Mouse (Mus musculus): Measurements from ENCODE around the gene Usp15. TPM values are rescaled to one million over a fixed set of nuclear protein-coding genes. Genes with fewer than 3 reads are reported as not detected.

The Usp15 gene
- polyA plus RNA-seq, 1 experiment from 2014 or later = 84.6 TPM

GRCm38 (mm10) chr10:123159316-123159715 is 37.5 kb downstream of the Usp15 start:
- DNase-seq (ENCODE audit: extremely low spot score, low spot score) = no peak
- H3K36me3 ChIP-seq (replicated peaks) = peaks cover 59% of the 10 kb centered on the region
- WGBS = 90% methylated on average over 7 of the region's 7 CpGs

DNA sequence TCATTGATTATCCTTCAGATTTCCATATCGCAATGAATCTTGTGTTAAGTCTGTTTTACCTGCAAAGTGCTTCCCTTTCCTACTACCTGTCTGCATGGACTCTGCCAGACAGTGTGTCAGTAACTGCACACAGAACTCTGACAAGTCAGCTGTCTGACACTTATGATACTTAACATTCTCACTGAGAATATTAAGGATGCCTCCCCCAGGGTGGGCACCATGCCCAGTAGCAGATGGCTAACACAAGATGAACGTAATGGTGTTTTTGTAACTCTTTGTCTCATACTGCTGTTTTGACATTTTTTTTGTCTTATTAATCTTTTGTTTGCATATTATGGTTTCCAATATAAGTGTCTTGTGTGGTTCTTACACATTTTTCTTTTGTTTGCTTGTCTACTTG is 40.4 kb downstream of the Usp15 start:
- Histone ChIP-seq H3K27ac (no peak overlapping the region), H3K27me3 (ENCODE audit: poor library complexity, severe bottlenecking) (no peaks in the 10 kb centered on the region), H3K36me3 (replicated peaks) (peaks cover 55% of the 10 kb centered on the region), H3K4me3 (no peak overlapping the region), H3K9me3 (no peaks in the 10 kb centered on the region), H3K4me1 (no peaks in the 10 kb centered on the region)
- no peak for DNase-seq (ENCODE audit: extremely low spot score, low spot score)
- WGBS = 92% methylated on average over 2 of the region's 2 CpGs

More at GRCm38 (mm10) chr10:123159316-123159715, 37.5 kb downstream of the Usp15 start:
- H3K27me3 ChIP-seq (ENCODE audit: poor library complexity, severe bottlenecking) = no peaks in the 10 kb centered on the region
- H3K27ac ChIP-seq = no peak overlapping the region
- no peaks in the 10 kb centered on the region for H3K4me1 ChIP-seq
- H3K4me3 ChIP-seq = no peak overlapping the region
- H3K9me3 ChIP-seq = no peaks in the 10 kb centered on the region

DNA sequence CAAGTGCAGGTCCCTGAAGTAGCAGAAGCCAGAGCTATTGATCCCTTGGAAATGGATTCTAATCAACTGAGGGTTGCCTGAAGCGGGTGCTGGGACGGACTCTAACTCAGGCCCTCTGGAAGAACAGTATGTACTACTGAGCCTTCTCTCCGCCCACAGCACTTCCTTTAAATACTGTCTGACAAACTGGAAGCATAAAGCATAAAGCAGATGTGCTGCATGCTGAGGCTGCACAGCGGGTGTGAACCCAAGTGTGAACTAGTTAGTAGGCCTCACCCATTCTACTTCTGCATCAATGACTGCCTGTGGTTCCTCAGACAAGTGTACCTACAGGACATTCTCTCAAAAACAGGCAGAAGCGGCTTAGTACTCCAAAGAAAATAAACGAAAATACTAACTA is 41.0 kb downstream of the Usp15 start:
- no peak overlapping the region for H3K4me3 ChIP-seq
- H3K9me3 ChIP-seq = no peaks in the 10 kb centered on the region
- H3K27ac ChIP-seq = no peak overlapping the region
- 91% methylated on average over 6 of the region's 6 CpGs for WGBS
- H3K27me3 ChIP-seq (ENCODE audit: poor library complexity, severe bottlenecking) = no peaks in the 10 kb centered on the region
- peaks cover 56% of the 10 kb centered on the region for H3K36me3 ChIP-seq (replicated peaks)
- no peaks in the 10 kb centered on the region for H3K4me1 ChIP-seq
- no peak for DNase-seq (ENCODE audit: extremely low spot score, low spot score)

GRCm38 (mm10) chr10:123153321-123153720 is 43.5 kb downstream of the Usp15 start:
- H3K36me3 ChIP-seq (replicated peaks) = peaks cover 43% of the 10 kb centered on the region
- H3K4me3 ChIP-seq = no peak overlapping the region
- DNase-seq (ENCODE audit: extremely low spot score, low spot score) = no peak
- no peak overlapping the region for H3K27ac ChIP-seq
- no peaks in the 10 kb centered on the region for H3K4me1 ChIP-seq
- no peaks in the 10 kb centered on the region for H3K9me3 ChIP-seq
- 92% methylated on average over 2 of the region's 2 CpGs for WGBS
- H3K27me3 ChIP-seq (ENCODE audit: poor library complexity, severe bottlenecking) = no peaks in the 10 kb centered on the region

DNA sequence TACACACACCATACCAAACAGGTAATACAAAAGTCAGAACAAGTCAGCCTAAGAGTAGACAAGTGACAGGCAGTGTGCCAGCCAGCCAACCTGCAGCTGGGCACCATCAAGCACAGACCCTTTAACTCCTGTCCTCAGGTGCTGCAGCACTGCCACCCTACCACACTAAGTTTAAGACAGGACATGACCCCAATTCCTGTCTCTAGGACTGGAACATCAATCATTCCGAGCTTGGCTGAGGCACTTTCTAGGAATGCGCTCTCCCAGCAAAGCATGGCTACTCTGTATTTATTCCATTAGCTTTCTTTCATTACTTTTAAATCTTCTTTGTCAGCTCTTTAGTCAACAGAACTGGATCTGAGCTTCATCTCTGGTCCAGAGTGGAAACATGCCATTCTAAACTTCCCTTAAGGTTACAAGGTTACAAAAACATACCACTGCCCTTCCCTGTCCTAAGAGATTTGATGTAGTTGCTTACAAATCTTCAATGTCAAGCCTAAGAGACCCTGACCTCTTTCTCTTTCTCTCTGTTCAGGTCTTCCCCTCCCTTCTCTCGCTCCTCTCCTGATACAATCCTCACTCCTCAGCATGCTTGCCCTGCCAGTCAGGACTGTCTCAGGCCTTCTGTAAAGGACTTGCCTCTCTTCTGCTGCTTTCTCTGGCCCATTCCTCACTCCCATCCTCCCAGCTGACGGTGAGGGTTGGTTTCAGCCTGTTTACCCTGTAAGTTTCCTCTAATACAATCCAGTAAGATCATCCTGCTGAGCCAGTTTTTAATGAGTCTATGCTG is 48.6 kb downstream of the Usp15 start:
- Histone ChIP-seq H3K27ac (no peak overlapping the region), H3K36me3 (replicated peaks) (peaks cover 49% of the 10 kb centered on the region), H3K4me1 (no peaks in the 10 kb centered on the region), H3K9me3 (no peaks in the 10 kb centered on the region), H3K27me3 (ENCODE audit: poor library complexity, severe bottlenecking) (no peaks in the 10 kb centered on the region), H3K4me3 (no peak overlapping the region)
- DNase-seq (ENCODE audit: extremely low spot score, low spot score) = no peak
- WGBS = 80% methylated on average over 4 of the region's 4 CpGs

DNA sequence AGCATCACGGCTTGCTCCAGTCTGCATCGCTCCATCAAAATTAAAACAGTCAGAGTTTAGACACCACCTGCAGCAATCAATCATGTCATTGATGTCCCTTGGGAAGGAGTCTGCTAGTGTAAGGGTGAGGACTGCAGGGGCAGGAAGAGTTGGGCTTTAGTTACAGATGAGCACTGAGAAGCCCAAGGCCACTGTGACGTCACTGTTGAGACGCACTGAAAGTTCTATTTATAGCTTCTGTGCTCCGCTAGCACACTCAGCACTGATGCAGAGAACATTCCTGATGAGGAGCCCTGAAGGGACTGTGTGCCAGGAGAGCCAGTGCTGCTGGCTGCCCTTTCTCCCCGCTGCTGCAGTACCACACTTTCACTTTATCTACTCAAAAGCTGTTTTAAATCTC is 49.6 kb downstream of the Usp15 start:
- H3K4me1 ChIP-seq = no peaks in the 10 kb centered on the region
- no peaks in the 10 kb centered on the region for H3K27me3 ChIP-seq (ENCODE audit: poor library complexity, severe bottlenecking)
- 85% methylated on average over 6 of the region's 6 CpGs for WGBS
- no peaks in the 10 kb centered on the region for H3K9me3 ChIP-seq
- H3K4me3 ChIP-seq = no peak overlapping the region
- no peak overlapping the region for H3K27ac ChIP-seq
- H3K36me3 ChIP-seq (replicated peaks) = peaks cover 52% of the 10 kb centered on the region
- DNase-seq (ENCODE audit: extremely low spot score, low spot score) = no peak

GRCm38 (mm10) chr10:123146349-123146748 is 50.4 kb downstream of the Usp15 start:
- 87% methylated on average over 2 of the region's 2 CpGs for WGBS
- H3K4me1 ChIP-seq = no peaks in the 10 kb centered on the region

DNA sequence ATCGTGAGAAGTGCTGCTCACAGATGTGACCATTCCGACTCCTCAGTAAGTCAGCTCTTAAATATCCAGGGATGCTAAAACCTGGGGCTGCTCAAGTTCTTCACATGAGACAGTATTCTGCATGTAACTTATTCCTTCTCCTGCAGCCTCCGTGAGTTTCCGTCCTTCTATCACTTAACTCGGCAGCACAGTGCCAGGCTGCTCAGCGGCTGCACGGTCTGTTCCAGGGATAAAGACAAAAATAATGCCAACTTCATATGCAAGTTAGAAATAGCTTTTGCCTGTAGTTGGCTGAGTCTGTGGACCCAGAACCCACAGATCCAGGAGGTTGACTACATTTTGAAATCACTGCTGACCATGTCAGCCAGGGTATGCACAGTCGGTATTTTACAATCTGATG is 52.5 kb downstream of the Usp15 start:
- no peak for DNase-seq (ENCODE audit: extremely low spot score, low spot score)
- Histone ChIP-seq H3K36me3 (replicated peaks) (peaks cover 63% of the 10 kb centered on the region), H3K27ac (no peak overlapping the region), H3K4me3 (no peak overlapping the region), H3K27me3 (ENCODE audit: poor library complexity, severe bottlenecking) (no peaks in the 10 kb centered on the region), H3K4me1 (no peaks in the 10 kb centered on the region), H3K9me3 (no peaks in the 10 kb centered on the region)
- 94% methylated on average over 8 of the region's 8 CpGs for WGBS

More at GRCm38 (mm10) chr10:123146349-123146748, 50.4 kb downstream of the Usp15 start:
- peaks cover 48% of the 10 kb centered on the region for H3K36me3 ChIP-seq (replicated peaks)
- no peaks in the 10 kb centered on the region for H3K27me3 ChIP-seq (ENCODE audit: poor library complexity, severe bottlenecking)
- no peak overlapping the region for H3K27ac ChIP-seq
- H3K4me3 ChIP-seq = no peak overlapping the region
- H3K9me3 ChIP-seq = no peaks in the 10 kb centered on the region
- no peak for DNase-seq (ENCODE audit: extremely low spot score, low spot score)

DNA sequence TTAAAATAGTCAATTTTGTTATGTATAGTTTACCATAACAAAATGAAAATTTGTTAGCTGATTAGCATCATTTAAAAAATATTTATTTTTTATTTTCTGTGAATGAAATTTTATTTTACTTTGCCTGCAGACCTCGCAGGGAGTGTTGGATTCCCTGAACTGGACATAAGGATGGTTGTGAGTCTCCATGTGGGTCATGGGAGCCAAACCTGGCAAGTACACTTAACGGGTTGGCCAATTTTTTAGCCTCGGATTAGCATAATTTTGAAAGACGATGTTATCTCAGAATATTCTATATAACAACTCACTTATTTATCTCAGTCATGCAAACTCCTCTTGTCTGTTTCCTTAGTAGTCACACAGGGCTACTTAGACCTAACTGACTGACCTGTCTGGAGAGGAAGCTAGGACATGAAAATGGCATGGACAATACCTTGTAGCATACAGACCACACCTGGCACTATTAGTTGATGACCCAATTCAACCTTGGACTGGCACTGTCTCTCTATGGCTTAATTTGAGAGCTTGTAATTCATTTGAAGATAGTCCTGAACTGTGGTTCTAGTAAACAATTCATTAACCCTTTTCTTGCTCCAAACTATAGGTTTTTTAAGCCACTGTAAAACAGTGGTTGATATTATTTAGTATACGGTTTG is 54.3 kb downstream of the Usp15 start:
- Histone ChIP-seq H3K27me3 (ENCODE audit: poor library complexity, severe bottlenecking) (no peaks in the 10 kb centered on the region), H3K36me3 (replicated peaks) (peaks cover 63% of the 10 kb centered on the region), H3K4me1 (no peaks in the 10 kb centered on the region), H3K9me3 (no peaks in the 10 kb centered on the region), H3K4me3 (no peak overlapping the region), H3K27ac (no peak overlapping the region)
- 91% methylated on average over 5 of the region's 5 CpGs for WGBS
- no peak for DNase-seq (ENCODE audit: extremely low spot score, low spot score)

DNA sequence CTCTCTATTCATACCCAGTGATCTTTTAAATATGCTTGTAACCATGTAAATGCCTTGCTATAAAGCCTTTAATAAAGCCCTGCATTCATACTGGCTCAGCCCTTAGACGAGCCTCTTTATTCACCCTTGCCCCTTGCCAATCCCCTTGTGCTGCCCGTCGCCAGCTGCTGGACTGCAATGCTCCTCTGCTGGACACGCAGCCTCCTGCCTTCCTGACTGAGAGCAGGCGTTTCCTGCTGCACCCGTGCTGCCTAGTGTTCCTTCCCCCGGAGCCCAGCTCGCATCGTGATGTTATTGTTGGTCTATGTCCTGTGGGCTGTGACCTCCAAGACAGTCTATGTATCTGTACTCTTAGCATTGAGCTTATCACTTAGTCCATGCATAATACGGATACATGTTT is 61.0 kb downstream of the Usp15 start:
- H3K9me3 ChIP-seq = no peaks in the 10 kb centered on the region
- no peak for DNase-seq (ENCODE audit: extremely low spot score, low spot score)
- no peak overlapping the region for H3K27ac ChIP-seq
- peaks cover 58% of the 10 kb centered on the region for H3K36me3 ChIP-seq (replicated peaks)
- H3K4me3 ChIP-seq = no peak overlapping the region
- no peaks in the 10 kb centered on the region for H3K27me3 ChIP-seq (ENCODE audit: poor library complexity, severe bottlenecking)
- 79% methylated on average over 10 of the region's 10 CpGs for WGBS
- no peaks in the 10 kb centered on the region; the same call in 1 of the 2 replicates for H3K4me1 ChIP-seq

- peaks cover 78% of the 10 kb centered on the region for H3K36me3 ChIP-seq (replicated peaks)
- WGBS = 96% methylated on average over 10 of the region's 10 CpGs
These were observed 65.3 kb downstream of the Usp15 start for GRCm38 (mm10) chr10:123131487-123131886.

DNA sequence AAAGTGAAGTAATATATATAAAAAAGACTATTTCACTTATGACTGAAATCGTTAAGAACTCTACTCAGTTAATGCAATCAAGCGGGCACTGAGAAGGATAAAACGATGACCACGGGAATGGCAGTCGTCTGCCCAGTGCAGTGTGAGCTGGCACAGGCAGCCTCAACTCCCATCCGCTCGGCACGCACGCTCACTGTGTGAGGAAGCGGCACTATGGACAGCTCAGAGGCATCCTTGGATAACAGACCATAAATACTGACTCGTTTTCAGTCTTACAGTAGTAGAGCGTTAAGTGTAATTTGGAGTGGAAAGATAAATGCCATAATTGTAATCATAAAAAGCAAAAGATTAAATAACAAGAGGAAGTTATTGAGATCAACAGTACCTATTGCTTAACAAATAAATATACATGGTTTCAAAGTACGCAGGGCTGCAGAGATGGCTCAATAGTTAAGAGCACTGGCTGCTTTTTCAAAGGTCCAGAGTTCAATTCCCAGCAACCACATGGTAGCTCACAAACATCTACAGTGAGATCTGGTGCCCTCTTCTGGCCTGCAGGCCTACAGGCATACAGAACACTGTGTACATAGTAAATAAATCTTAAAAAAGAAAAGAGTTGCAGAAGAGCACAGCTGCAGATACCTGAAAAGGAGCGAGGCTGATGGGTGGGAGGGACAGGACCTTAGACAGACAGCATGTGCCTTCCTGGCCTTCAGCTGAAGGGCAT is 76.0 kb downstream of the Usp15 start:
- no peak overlapping the region for H3K4me3 ChIP-seq
- H3K27ac ChIP-seq = no peak overlapping the region
- no peaks in the 10 kb centered on the region for H3K4me1 ChIP-seq
- H3K36me3 ChIP-seq (replicated peaks) = peaks cover 94% of the 10 kb centered on the region
- no peaks in the 10 kb centered on the region for H3K27me3 ChIP-seq (ENCODE audit: poor library complexity, severe bottlenecking)
- DNase-seq (ENCODE audit: extremely low spot score, low spot score) = no peak
- no peaks in the 10 kb centered on the region for H3K9me3 ChIP-seq
- WGBS = 97% methylated on average over 14 of the region's 14 CpGs

More at GRCm38 (mm10) chr10:123131487-123131886, 65.3 kb downstream of the Usp15 start:
- no peak overlapping the region for H3K4me3 ChIP-seq
- H3K4me1 ChIP-seq = no peaks in the 10 kb centered on the region; the same call in 1 of the 2 replicates
- H3K27me3 ChIP-seq (ENCODE audit: poor library complexity, severe bottlenecking) = no peaks in the 10 kb centered on the region
- no peaks in the 10 kb centered on the region for H3K9me3 ChIP-seq
- no peak overlapping the region for H3K27ac ChIP-seq
- no peak for DNase-seq (ENCODE audit: extremely low spot score, low spot score)

- H3K4me3 ChIP-seq = no peak overlapping the region
- no peaks in the 10 kb centered on the region for H3K27me3 ChIP-seq (ENCODE audit: poor library complexity, severe bottlenecking)
- no peak for DNase-seq (ENCODE audit: extremely low spot score, low spot score)
- H3K36me3 ChIP-seq (replicated peaks) = peaks cover 89% of the 10 kb centered on the region
- H3K4me1 ChIP-seq = no peaks in the 10 kb centered on the region
- 92% methylated on average over 14 of the region's 14 CpGs for WGBS
- no peaks in the 10 kb centered on the region for H3K9me3 ChIP-seq
- no peak overlapping the region for H3K27ac ChIP-seq
These were observed 79.9 kb downstream of the Usp15 start for GRCm38 (mm10) chr10:123116861-123117260.
